Mouse (Mus musculus): ENCODE data around the gene Taf4. TPM values are rescaled to one million over a fixed set of nuclear protein-coding genes. Genes with fewer than 3 reads are reported as not detected.

The Taf4 gene
- polyA plus RNA-seq, 1 experiment = 13.0 TPM

DNA sequence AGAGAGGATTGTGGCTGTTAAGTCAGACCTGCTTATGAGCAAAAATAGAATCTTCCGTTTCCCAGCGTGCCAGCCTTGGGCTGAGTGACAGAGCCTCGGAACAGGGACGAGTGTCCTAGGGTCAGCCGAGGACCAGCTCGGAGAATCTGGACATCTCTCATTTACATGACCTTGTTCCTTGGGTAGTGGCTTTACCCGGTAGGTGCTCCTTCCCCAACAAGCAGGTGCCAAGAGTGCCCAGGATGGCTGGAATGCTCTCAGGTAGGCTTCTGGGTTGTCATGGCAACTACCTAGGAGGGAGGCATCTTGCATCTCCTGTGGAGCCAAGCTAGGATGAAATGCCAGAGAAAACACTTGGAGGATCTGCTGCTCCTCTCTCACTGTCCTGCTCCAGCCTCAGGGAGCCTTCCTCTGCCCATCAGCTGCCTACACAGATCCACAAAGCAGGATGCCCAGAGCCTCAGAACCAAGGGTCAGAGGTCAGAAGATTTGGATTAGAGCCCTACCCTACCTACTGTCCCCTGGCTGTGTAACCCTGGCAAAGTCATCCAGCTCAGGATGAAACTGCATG lies 43.7 kb upstream of the Taf4 start:
- no peak for TF ChIP-seq CTCF (IDR thresholded peaks at IDR 0.05; ENCODE audit: extremely low read depth, insufficient read depth, insufficient read length, insufficient replicate concordance)
- no peak for TF ChIP-seq POLR2A (IDR thresholded peaks at IDR 0.05; ENCODE audit: low read depth, low read length)
- 91% methylated on average over 7 of the region's 7 CpGs for WGBS
- H3K27me3 ChIP-seq (ENCODE audit: control insufficient read depth, insufficient read depth, low read length) = no peaks in the 10 kb centered on the region

GRCm38 (mm10) chr2:180018573-180018972 lies 42.1 kb upstream of the Taf4 start:
- no peak for DNase-seq (ENCODE audit: low read depth in 1 of 2, low spot score in 2 of 2)
- no peak overlapping the region for H3K27ac ChIP-seq (ENCODE audit: insufficient read depth, low read length)
- TF ChIP-seq POLR2A (IDR thresholded peaks at IDR 0.05; ENCODE audit: low read depth, low read length) (no peak), CTCF (IDR thresholded peaks at IDR 0.05; ENCODE audit: extremely low read depth, insufficient read depth, insufficient read length, insufficient replicate concordance) (no peak)
- H3K4me3 ChIP-seq (ENCODE audit: extremely low read depth, insufficient read depth, insufficient read length) = no peak overlapping the region
- no peaks in the 10 kb centered on the region for H3K27me3 ChIP-seq (ENCODE audit: control insufficient read depth, insufficient read depth, low read length)
- 85% methylated on average over 9 of the region's 9 CpGs for WGBS
- H3K36me3 ChIP-seq (ENCODE audit: control insufficient read depth, insufficient read depth, low read length) = no peaks in the 10 kb centered on the region
- H3K4me1 ChIP-seq (ENCODE audit: control insufficient read depth, insufficient read depth, insufficient read length) = no peaks in the 10 kb centered on the region

More for the DNA sequence above, 43.7 kb upstream of the Taf4 start:
- 0 out of 2 replicates have a peak, but pooled peaks cover under 1% of the 10 kb centered on the region for H3K4me1 ChIP-seq (ENCODE audit: control insufficient read depth, insufficient read depth, insufficient read length)
- H3K4me3 ChIP-seq (ENCODE audit: extremely low read depth, insufficient read depth, insufficient read length) = no peak overlapping the region
- no peak for DNase-seq (ENCODE audit: low read depth in 1 of 2, low spot score in 2 of 2)
- no peaks in the 10 kb centered on the region for H3K36me3 ChIP-seq (ENCODE audit: control insufficient read depth, insufficient read depth, low read length)
- H3K27ac ChIP-seq (ENCODE audit: insufficient read depth, low read length) = no peak overlapping the region

GRCm38 (mm10) chr2:180017632-180018031 lies 41.2 kb upstream of the Taf4 start:
- Histone ChIP-seq H3K27ac (ENCODE audit: insufficient read depth, low read length) (no peak overlapping the region), H3K27me3 (ENCODE audit: control insufficient read depth, insufficient read depth, low read length) (no peaks in the 10 kb centered on the region), H3K36me3 (ENCODE audit: control insufficient read depth, insufficient read depth, low read length) (no peaks in the 10 kb centered on the region), H3K4me3 (ENCODE audit: extremely low read depth, insufficient read depth, insufficient read length) (no peak overlapping the region), H3K4me1 (ENCODE audit: control insufficient read depth, insufficient read depth, insufficient read length) (no peaks in the 10 kb centered on the region)
- TF ChIP-seq CTCF (IDR thresholded peaks at IDR 0.05; ENCODE audit: extremely low read depth, insufficient read depth, insufficient read length, insufficient replicate concordance) = no peak
- TF ChIP-seq POLR2A (IDR thresholded peaks at IDR 0.05; ENCODE audit: low read depth, low read length) = no peak
- no peak for DNase-seq (ENCODE audit: low read depth in 1 of 2, low spot score in 2 of 2)
- 88% methylated on average over 4 of the region's 4 CpGs for WGBS

- Histone ChIP-seq H3K36me3 (ENCODE audit: control insufficient read depth, insufficient read depth, low read length) (no peaks in the 10 kb centered on the region), H3K4me1 (ENCODE audit: control insufficient read depth, insufficient read depth, insufficient read length) (no peaks in the 10 kb centered on the region), H3K4me3 (ENCODE audit: extremely low read depth, insufficient read depth, insufficient read length) (no peak overlapping the region), H3K27me3 (ENCODE audit: control insufficient read depth, insufficient read depth, low read length) (no peaks in the 10 kb centered on the region), H3K27ac (ENCODE audit: insufficient read depth, low read length) (no peak overlapping the region)
- TF ChIP-seq POLR2A (IDR thresholded peaks at IDR 0.05; ENCODE audit: low read depth, low read length) (no peak), CTCF (IDR thresholded peaks at IDR 0.05; ENCODE audit: extremely low read depth, insufficient read depth, insufficient read length, insufficient replicate concordance) (no peak)
- no peak for DNase-seq (ENCODE audit: low read depth in 1 of 2, low spot score in 2 of 2)
- WGBS = 92% methylated on average over 7 of the region's 7 CpGs
These were observed 37.2 kb upstream of the Taf4 start for GRCm38 (mm10) chr2:180013686-180014085.

DNA sequence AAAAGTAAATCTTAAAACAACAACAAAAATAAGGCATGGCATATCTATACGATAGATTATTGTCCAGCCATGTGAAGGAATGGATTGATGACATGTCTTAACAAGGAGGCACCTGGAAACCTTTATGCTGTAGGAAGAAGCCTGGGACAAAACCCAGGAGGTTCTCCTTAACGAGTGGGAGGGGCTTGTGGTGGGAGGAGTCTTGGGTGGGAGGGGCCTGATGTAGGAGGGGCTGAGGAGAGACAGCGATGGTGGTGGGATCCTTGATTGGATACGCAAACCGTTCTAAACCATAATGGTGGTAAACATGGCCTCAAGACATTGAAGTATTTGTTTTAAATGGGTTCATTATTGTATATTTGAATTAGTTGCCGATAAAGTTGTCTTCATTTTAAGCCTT lies 34.9 kb upstream of the Taf4 start:
- Histone ChIP-seq H3K36me3 (ENCODE audit: control insufficient read depth, insufficient read depth, low read length) (no peaks in the 10 kb centered on the region), H3K4me1 (ENCODE audit: control insufficient read depth, insufficient read depth, insufficient read length) (no peaks in the 10 kb centered on the region), H3K27ac (ENCODE audit: insufficient read depth, low read length) (no peak overlapping the region), H3K4me3 (ENCODE audit: extremely low read depth, insufficient read depth, insufficient read length) (no peak overlapping the region), H3K27me3 (ENCODE audit: control insufficient read depth, insufficient read depth, low read length) (no peaks in the 10 kb centered on the region)
- TF ChIP-seq POLR2A (IDR thresholded peaks at IDR 0.05; ENCODE audit: low read depth, low read length) (no peak), CTCF (IDR thresholded peaks at IDR 0.05; ENCODE audit: extremely low read depth, insufficient read depth, insufficient read length, insufficient replicate concordance) (no peak)
- DNase-seq (ENCODE audit: low read depth in 1 of 2, low spot score in 2 of 2) = no peak
- 87% methylated on average over 6 of the region's 6 CpGs for WGBS

DNA sequence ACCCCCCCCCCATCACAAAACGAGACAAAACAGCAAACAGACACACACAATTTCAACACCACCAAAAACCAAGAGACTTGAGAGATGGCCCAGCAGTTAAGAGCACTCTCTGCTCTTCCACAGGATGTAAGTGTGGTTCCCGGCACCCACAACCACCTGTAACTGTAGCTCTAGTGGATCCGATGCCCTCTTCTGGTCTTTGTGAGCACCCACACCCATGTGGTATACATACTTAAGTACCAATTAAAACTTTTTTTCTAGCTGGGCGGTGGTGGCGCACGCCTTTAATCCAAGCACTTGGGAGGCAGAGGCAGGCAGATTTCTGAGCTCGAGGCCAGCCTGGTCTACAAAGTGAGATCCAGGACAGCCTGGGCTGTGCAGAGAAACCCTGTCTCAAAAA lies 34.2 kb upstream of the Taf4 start:
- Histone ChIP-seq H3K4me1 (ENCODE audit: control insufficient read depth, insufficient read depth, insufficient read length) (no peaks in the 10 kb centered on the region), H3K36me3 (ENCODE audit: control insufficient read depth, insufficient read depth, low read length) (no peaks in the 10 kb centered on the region), H3K4me3 (ENCODE audit: extremely low read depth, insufficient read depth, insufficient read length) (no peak overlapping the region), H3K27ac (ENCODE audit: insufficient read depth, low read length) (no peak overlapping the region), H3K27me3 (ENCODE audit: control insufficient read depth, insufficient read depth, low read length) (no peaks in the 10 kb centered on the region)
- DNase-seq (ENCODE audit: low read depth in 1 of 2, low spot score in 2 of 2) = no peak
- TF ChIP-seq POLR2A (IDR thresholded peaks at IDR 0.05; ENCODE audit: low read depth, low read length) (no peak), CTCF (IDR thresholded peaks at IDR 0.05; ENCODE audit: extremely low read depth, insufficient read depth, insufficient read length, insufficient replicate concordance) (no peak)
- WGBS = 93% methylated on average over 7 of the region's 7 CpGs

DNA sequence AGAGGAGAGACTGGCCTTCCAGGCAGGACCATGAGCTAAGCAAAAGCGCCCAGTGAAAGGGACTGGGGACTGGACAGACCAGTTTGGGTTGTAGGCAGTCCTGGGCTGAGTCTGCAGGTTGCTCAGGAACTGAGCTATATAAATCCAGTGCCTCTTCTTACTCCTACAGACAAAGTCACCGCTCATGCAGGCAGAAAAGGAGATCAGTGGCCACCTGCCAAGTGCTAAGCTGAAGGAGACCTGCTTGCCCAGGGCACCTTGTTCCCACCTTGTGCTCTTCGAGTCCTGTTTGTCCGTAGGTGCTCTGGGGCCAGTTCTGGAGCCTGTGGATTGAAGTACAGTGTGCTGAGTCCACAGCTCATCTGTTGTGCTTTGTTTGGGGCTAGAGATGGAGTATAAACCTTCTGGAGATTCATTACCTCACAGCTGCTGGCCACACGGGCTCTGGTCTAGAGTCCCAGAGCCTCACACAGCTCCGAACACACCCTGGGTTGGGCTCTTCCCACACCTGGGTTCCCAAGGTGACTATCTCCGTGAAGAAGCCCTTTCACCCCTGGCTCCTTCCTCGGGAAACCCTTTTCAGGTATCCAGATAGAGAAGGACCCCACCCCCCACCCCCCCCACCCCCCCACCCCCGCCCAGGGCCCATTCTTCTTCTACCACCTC lies 30.0 kb upstream of the Taf4 start:
- Histone ChIP-seq H3K4me1 (ENCODE audit: control insufficient read depth, insufficient read depth, insufficient read length) (no peaks in the 10 kb centered on the region), H3K36me3 (ENCODE audit: control insufficient read depth, insufficient read depth, low read length) (no peaks in the 10 kb centered on the region), H3K27me3 (ENCODE audit: control insufficient read depth, insufficient read depth, low read length) (no peaks in the 10 kb centered on the region), H3K4me3 (ENCODE audit: extremely low read depth, insufficient read depth, insufficient read length) (no peak overlapping the region), H3K27ac (ENCODE audit: insufficient read depth, low read length) (no peak overlapping the region)
- TF ChIP-seq CTCF (IDR thresholded peaks at IDR 0.05; ENCODE audit: extremely low read depth, insufficient read depth, insufficient read length, insufficient replicate concordance) = no peak
- no peak for TF ChIP-seq POLR2A (IDR thresholded peaks at IDR 0.05; ENCODE audit: low read depth, low read length)
- DNase-seq (ENCODE audit: low read depth in 1 of 2, low spot score in 2 of 2) = no peak
- 65% methylated on average over 9 of the region's 9 CpGs for WGBS

Measured in spleen, adult 2 months (tissue).